Mouse (Mus musculus) hindbrain, embryonic 11.5 days (tissue): ENCODE measurements around the gene Akap7. TPM values are rescaled to one million over a fixed set of nuclear protein-coding genes. Genes with fewer than 3 reads are reported as not detected.
A peak's percentile ranks its signal among the peaks of the same experiment; 100 is the strongest.

Experiments used
- ATAC-seq: fragments of 200-750 bp; cut with Nextera tagmentation; 2 replicates; pipeline ENCODE4 v1.8.0; 2017; ENCODE audit warnings: mild to moderate bottlenecking, moderate TSS enrichment, moderate library complexity; ENCODE audit not compliant: low FRiP score
- DNase-seq: peaks from one replicate; pipeline ENCODE4 v3.0.0-alpha.2; 2015; ENCODE audit warnings: low spot score
- H3K27ac ChIP-seq: fragments of 300-500 bp; sonication (generic); 2 replicates; pipeline ENCODE4 v1.5.1; 2014; ENCODE audit warnings: mild to moderate bottlenecking, low read depth, low read length
- H3K27me3 ChIP-seq: fragments of 300-500 bp; sonication (generic); 2 replicates; pipeline ENCODE4 v1.6.1; 2014; ENCODE audit warnings: mild to moderate bottlenecking, low read length, moderate library complexity, mixed read lengths; ENCODE audit not compliant: control insufficient read depth, insufficient read depth
- H3K36me3 ChIP-seq: fragments of 300-500 bp; sonication (generic); 2 replicates; pipeline ENCODE4 v1.6.1; 2014; ENCODE audit warnings: mild to moderate bottlenecking, low read length, moderate library complexity, mixed read lengths; ENCODE audit not compliant: control insufficient read depth, insufficient read depth
- H3K4me1 ChIP-seq: fragments of 300-500 bp; sonication (generic); replicated peaks from 2 replicates; pipeline ENCODE4 v1.6.1; 2014; ENCODE audit warnings: low read length, mixed read lengths; ENCODE audit not compliant: control insufficient read depth, insufficient read depth
- H3K4me2 ChIP-seq: fragments of 300-500 bp; sonication (generic); replicated peaks from 2 replicates; pipeline ENCODE4 v1.6.1; 2014; ENCODE audit warnings: mild to moderate bottlenecking, low read depth, low read length
- H3K4me3 ChIP-seq: fragments of 300-500 bp; sonication (generic); 2 replicates; pipeline ENCODE4 v1.5.1; 2014; ENCODE audit warnings: low read depth, low read length
- H3K9ac ChIP-seq: fragments of 300-500 bp; sonication (generic); 2 replicates; pipeline ENCODE4 v1.6.1; 2014; ENCODE audit warnings: low read depth, low read length
- H3K9me3 ChIP-seq: fragments of 300-500 bp; sonication (generic); 2 replicates; pipeline ENCODE4 v1.6.1; 2016; ENCODE audit warnings: low read length; ENCODE audit not compliant: control insufficient read depth
- WGBS: fragments of 180-500 bp; shearing (Covaris S2); extraction: QIAGEN DNeasy Blood & Tissue Kit; methylation state at CpG from one replicate; pipeline ENCODE4 v1.1.7; 2014; 5-methylcytosine and 5-hydroxymethylcytosine counted together
- polyA plus RNA-seq: library from polyadenylated mRNA; unstranded; fragments of >200 nt; fragmentation: Nextera tagmentation; extraction: Ambion mirVana; gene quantifications from 2 replicates; pipeline ENCODE4 v1.2.1, GENCODE M21; 2014

Gene Akap7
- polyA plus RNA-seq, 1 experiment from 2014 or later = 22.6 TPM

GRCm38 (mm10) chr10:25325690-25326089 is 18.0 kb upstream of the Akap7 start:
- no peak overlapping the region for H3K9ac ChIP-seq
- H3K4me3 ChIP-seq = no peak overlapping the region
- DNase-seq = no peak
- WGBS = 78% methylated on average over 4 of the region's 4 CpGs
- H3K4me1 ChIP-seq = no peaks in the 10 kb centered on the region
- H3K27me3 ChIP-seq = no peaks in the 10 kb centered on the region
- H3K36me3 ChIP-seq = no peaks in the 10 kb centered on the region
- no peak for ATAC-seq
- H3K9me3 ChIP-seq = no peaks in the 10 kb centered on the region
- H3K27ac ChIP-seq = no peak overlapping the region
- no peak overlapping the region for H3K4me2 ChIP-seq

- H3K36me3 ChIP-seq = no peaks in the 10 kb centered on the region
- no peak overlapping the region for H3K9ac ChIP-seq
- ATAC-seq = no peak
- no peaks in the 10 kb centered on the region for H3K27me3 ChIP-seq
- H3K27ac ChIP-seq = no peak overlapping the region
- WGBS = 88% methylated on average over 4 of the region's 4 CpGs
- H3K4me2 ChIP-seq = no peak overlapping the region
- DNase-seq = no peak
- no peak overlapping the region for H3K4me3 ChIP-seq
- H3K4me1 ChIP-seq = no peaks in the 10 kb centered on the region
- H3K9me3 ChIP-seq = no peaks in the 10 kb centered on the region
Observed at GRCm38 (mm10) chr10:25321198-25321597, 13.5 kb upstream of the Akap7 start.

- H3K9me3 ChIP-seq = no peaks in the 10 kb centered on the region
- H3K27ac ChIP-seq = no peak overlapping the region
- no peaks in the 10 kb centered on the region for H3K36me3 ChIP-seq
- ATAC-seq (no peak), DNase-seq (no peak)
- no peak overlapping the region for H3K4me3 ChIP-seq
- no peaks in the 10 kb centered on the region for H3K27me3 ChIP-seq
- H3K9ac ChIP-seq = no peak overlapping the region
- no peaks in the 10 kb centered on the region for H3K4me1 ChIP-seq
- H3K4me2 ChIP-seq = no peak overlapping the region
Observed at GRCm38 (mm10) chr10:25319531-25319930, 11.9 kb upstream of the Akap7 start.

GRCm38 (mm10) chr10:25318405-25318804 is 10.7 kb upstream of the Akap7 start:
- Histone ChIP-seq H3K27ac (no peak overlapping the region), H3K9me3 (no peaks in the 10 kb centered on the region), H3K36me3 (no peaks in the 10 kb centered on the region), H3K9ac (no peak overlapping the region), H3K4me3 (no peak overlapping the region), H3K27me3 (no peaks in the 10 kb centered on the region), H3K4me2 (no peak overlapping the region), H3K4me1 (no peaks in the 10 kb centered on the region; the same call in 1 of the 2 replicates)
- 92% methylated on average over 5 of the region's 5 CpGs for WGBS
- no peak for DNase-seq
- no peak for ATAC-seq

- H3K4me1 ChIP-seq = no peaks in the 10 kb centered on the region; the same call in 1 of the 2 replicates
- DNase-seq = no peak
Observed at GRCm38 (mm10) chr10:25317665-25318064, 10.0 kb upstream of the Akap7 start.

GRCm38 (mm10) chr10:25313856-25314584 is 6.3 kb upstream of the Akap7 start:
- Histone ChIP-seq H3K27me3 (no peaks in the 10 kb centered on the region), H3K4me2 (no peak overlapping the region), H3K9me3 (no peaks in the 10 kb centered on the region), H3K27ac (no peak overlapping the region), H3K9ac (no peak overlapping the region), H3K36me3 (no peaks in the 10 kb centered on the region), H3K4me3 (no peak overlapping the region), H3K4me1 (no peaks in the 10 kb centered on the region; the same call in 1 of the 2 replicates)
- DNase-seq (peak; percentile 16), ATAC-seq (no peak)
- WGBS = 12% methylated on average over 17 of the region's 17 CpGs

More at GRCm38 (mm10) chr10:25317665-25318064, 10.0 kb upstream of the Akap7 start:
- ATAC-seq = no peak
- Histone ChIP-seq H3K9me3 (no peaks in the 10 kb centered on the region), H3K9ac (no peak overlapping the region), H3K4me3 (no peak overlapping the region), H3K36me3 (no peaks in the 10 kb centered on the region), H3K27ac (no peak overlapping the region), H3K27me3 (no peaks in the 10 kb centered on the region), H3K4me2 (no peak overlapping the region)

GRCm38 (mm10) chr10:25311554-25312212 is 4.0 kb upstream of the Akap7 start:
- DNase-seq (no peak), ATAC-seq (no peak)
- Histone ChIP-seq H3K4me1 (no peaks in the 10 kb centered on the region; the same call in 1 of the 2 replicates), H3K27me3 (no peaks in the 10 kb centered on the region), H3K36me3 (no peaks in the 10 kb centered on the region), H3K4me3 (no peak overlapping the region), H3K4me2 (no peak overlapping the region), H3K9me3 (no peaks in the 10 kb centered on the region), H3K27ac (no peak overlapping the region), H3K9ac (no peak overlapping the region)
- whole genome bisulfite sequencing = 65% methylated on average over 9 of the region's 9 CpGs

- DNase-seq = no peak
- no peak overlapping the region for H3K4me2 ChIP-seq
- no peak overlapping the region for H3K4me3 ChIP-seq
- H3K36me3 ChIP-seq = no peaks in the 10 kb centered on the region
- no peaks in the 10 kb centered on the region for H3K27me3 ChIP-seq
- H3K9me3 ChIP-seq = no peaks in the 10 kb centered on the region
- no peak for ATAC-seq
- H3K4me1 ChIP-seq = no peaks in the 10 kb centered on the region; the same call in 1 of the 2 replicates
- no peak overlapping the region for H3K9ac ChIP-seq
- WGBS = 84% methylated on average over 4 of the region's 4 CpGs
- H3K27ac ChIP-seq = no peak overlapping the region
Observed at GRCm38 (mm10) chr10:25310736-25311135, 3.1 kb upstream of the Akap7 start.

- WGBS = 88% methylated on average over 5 of the region's 5 CpGs
- no peak for ATAC-seq
Observed at GRCm38 (mm10) chr10:25309996-25310395, 2.3 kb upstream of the Akap7 start.

More at GRCm38 (mm10) chr10:25309996-25310395, 2.3 kb upstream of the Akap7 start:
- no peak overlapping the region for H3K27ac ChIP-seq
- no peaks in the 10 kb centered on the region for H3K9me3 ChIP-seq
- H3K9ac ChIP-seq = no peak overlapping the region
- H3K27me3 ChIP-seq = no peaks in the 10 kb centered on the region
- H3K4me2 ChIP-seq = no peak overlapping the region
- no peaks in the 10 kb centered on the region; the same call in 1 of the 2 replicates for H3K4me1 ChIP-seq
- no peaks in the 10 kb centered on the region for H3K36me3 ChIP-seq
- no peak overlapping the region for H3K4me3 ChIP-seq
- no peak for DNase-seq
